Mouse (Mus musculus) forebrain, embryonic 13.5 days (tissue): ENCODE measurements around the gene Krt36. TPM values are rescaled to one million over a fixed set of nuclear protein-coding genes. Genes with fewer than 3 reads are reported as not detected.

Source experiments
- ATAC-seq: fragments of 200-750 bp; cut with Nextera tagmentation; 2 replicates; pipeline ENCODE4 v1.8.0; 2017
- H3K27ac ChIP-seq: fragments of 300-500 bp; sonication (generic); 2 replicates; pipeline ENCODE4 v1.5.1; 2015; ENCODE audit warnings: inconsistent platforms, mild to moderate bottlenecking, moderate library complexity
- H3K27me3 ChIP-seq: fragments of 300-500 bp; sonication (generic); 2 replicates; pipeline ENCODE4 v1.6.1; 2015; ENCODE audit warnings: mild to moderate bottlenecking, inconsistent platforms
- H3K36me3 ChIP-seq: fragments of 300-500 bp; sonication (generic); 2 replicates; pipeline ENCODE4 v1.6.1; 2015; ENCODE audit warnings: mild to moderate bottlenecking, inconsistent platforms; ENCODE audit not compliant: poor library complexity, severe bottlenecking
- H3K4me1 ChIP-seq: fragments of 300-500 bp; sonication (generic); 2 replicates; pipeline ENCODE4 v1.6.1; 2015; ENCODE audit warnings: inconsistent platforms
- H3K4me2 ChIP-seq: fragments of 300-500 bp; sonication (generic); 2 replicates; pipeline ENCODE4 v1.6.1; 2015; ENCODE audit warnings: inconsistent platforms, mild to moderate bottlenecking, moderate library complexity
- H3K4me3 ChIP-seq: fragments of 300-500 bp; sonication (generic); 2 replicates; pipeline ENCODE4 v1.5.1; 2015; ENCODE audit warnings: mild to moderate bottlenecking, inconsistent platforms
- H3K9ac ChIP-seq: fragments of 300-500 bp; sonication (generic); 2 replicates; pipeline ENCODE4 v1.6.1; 2015; ENCODE audit warnings: mild to moderate bottlenecking, inconsistent platforms
- H3K9me3 ChIP-seq: fragments of 300-500 bp; sonication (generic); replicated peaks from 2 replicates; pipeline ENCODE4 v1.6.1; 2016; ENCODE audit warnings: inconsistent platforms
- WGBS: fragments of 180-500 bp; shearing (Covaris S2); methylation state at CpG from one replicate; pipeline ENCODE4 v1.1.7; 2015; 5-methylcytosine and 5-hydroxymethylcytosine counted together
- polyA plus RNA-seq: library from polyadenylated mRNA; unstranded; fragments of >200 nt; fragmentation: Nextera tagmentation; extraction: Ambion mirVana; gene quantifications from 2 replicates; pipeline ENCODE4 v1.2.1, GENCODE M21; 2015

Krt36 gene
- polyA plus RNA-seq, 1 experiment from 2014 or later = not detected

DNA sequence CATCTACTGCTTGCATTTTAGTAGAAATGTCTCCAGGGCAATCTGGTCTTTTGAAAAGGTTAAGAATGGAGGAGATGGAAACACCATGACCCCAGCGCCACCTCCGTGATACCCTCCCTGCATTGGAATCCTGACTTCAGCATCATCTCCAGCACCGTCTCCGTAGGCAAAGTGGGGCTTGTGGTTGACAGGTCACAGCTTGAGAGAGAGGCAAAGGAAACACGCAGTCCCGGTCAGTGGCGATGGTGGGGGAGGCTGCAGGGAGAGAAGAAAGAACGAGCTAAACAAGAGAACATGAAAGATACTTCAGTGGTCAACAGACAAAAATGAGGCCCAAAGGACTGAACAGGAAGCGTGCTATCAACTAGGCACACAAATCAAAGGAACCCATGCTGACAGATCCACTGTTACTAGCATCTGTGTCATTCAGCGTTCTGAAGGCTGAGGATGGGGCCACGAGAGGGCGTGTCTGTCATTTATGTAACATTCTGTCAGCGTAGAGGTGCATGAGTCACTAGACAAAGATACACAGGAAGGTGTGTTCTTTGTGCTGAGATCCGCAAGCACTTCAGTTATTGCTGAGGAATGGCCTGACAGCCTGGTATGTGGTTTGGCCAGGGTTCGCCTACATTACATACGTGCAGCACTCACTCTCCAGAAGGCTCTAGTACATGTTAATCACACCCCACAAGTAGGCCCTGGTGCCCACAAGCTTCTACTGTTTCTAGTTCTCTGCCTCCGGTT lies 38.0 kb downstream of the Krt36 start:
- H3K4me1 ChIP-seq = no peaks in the 10 kb centered on the region
- H3K27me3 ChIP-seq = no peaks in the 10 kb centered on the region
- ATAC-seq = no peak
- H3K4me2 ChIP-seq = no peak overlapping the region
- WGBS = 91% methylated on average over 17 of the region's 17 CpGs
- H3K36me3 ChIP-seq = no peaks in the 10 kb centered on the region
- no peak overlapping the region for H3K9ac ChIP-seq
- H3K4me3 ChIP-seq = no peak overlapping the region
- no peaks in the 10 kb centered on the region for H3K9me3 ChIP-seq
- no peak overlapping the region for H3K27ac ChIP-seq

DNA sequence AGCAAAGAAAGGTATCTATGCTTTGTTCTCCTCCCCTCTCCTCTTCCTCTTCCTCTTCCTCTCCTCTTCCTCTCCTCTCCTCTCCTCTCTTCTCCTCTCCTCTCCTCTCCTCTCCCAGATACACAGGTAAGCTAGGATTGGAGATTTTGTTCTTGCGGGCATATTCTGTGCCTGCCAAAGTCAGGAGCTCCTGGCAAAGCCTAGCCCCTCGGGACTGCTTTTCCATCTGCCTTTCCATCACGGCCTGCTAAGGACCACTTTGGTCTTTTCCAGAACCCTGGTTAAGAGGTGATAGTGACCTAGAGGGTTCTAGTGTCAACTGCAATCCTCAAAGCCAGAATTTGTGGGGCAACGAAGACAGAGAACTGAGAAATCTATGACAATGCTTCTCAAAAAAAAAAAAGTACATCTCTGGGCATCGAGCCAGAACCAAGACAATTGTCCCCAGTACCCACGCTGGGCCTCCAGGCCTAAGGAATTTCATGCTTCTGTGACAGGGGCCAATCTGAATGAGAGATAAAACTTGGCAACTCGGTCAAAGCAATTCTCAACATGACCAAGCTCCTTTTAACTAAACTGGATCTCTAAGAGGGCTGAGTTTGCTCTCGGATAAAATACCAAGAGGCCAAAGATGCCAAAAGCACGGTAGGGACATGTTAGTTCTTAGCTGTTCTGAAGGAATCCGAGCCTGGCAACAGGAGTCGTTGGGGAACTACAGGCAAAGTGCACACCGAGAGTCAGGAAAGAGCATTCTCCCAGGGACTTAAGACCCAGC lies 39.0 kb downstream of the Krt36 start:
- H3K9ac ChIP-seq = no peak overlapping the region
- H3K36me3 ChIP-seq = no peaks in the 10 kb centered on the region
- WGBS = 73% methylated on average over 12 of the region's 12 CpGs
- H3K4me1 ChIP-seq = no peaks in the 10 kb centered on the region
- H3K4me2 ChIP-seq = no peak overlapping the region
- no peaks in the 10 kb centered on the region for H3K9me3 ChIP-seq
- no peak overlapping the region for H3K27ac ChIP-seq
- no peak overlapping the region for H3K4me3 ChIP-seq
- ATAC-seq = no peak
- H3K27me3 ChIP-seq = no peaks in the 10 kb centered on the region

- no peak for ATAC-seq
- Histone ChIP-seq H3K4me3 (no peak overlapping the region), H3K27me3 (no peaks in the 10 kb centered on the region), H3K4me1 (no peaks in the 10 kb centered on the region), H3K9me3 (no peaks in the 10 kb centered on the region), H3K27ac (no peak overlapping the region), H3K36me3 (no peaks in the 10 kb centered on the region), H3K4me2 (no peak overlapping the region), H3K9ac (no peak overlapping the region)
- WGBS = 61% methylated on average over 8 of the region's 8 CpGs
These were observed 46.6 kb downstream of the Krt36 start for GRCm38 (mm10) chr11:100058875-100059274.

DNA sequence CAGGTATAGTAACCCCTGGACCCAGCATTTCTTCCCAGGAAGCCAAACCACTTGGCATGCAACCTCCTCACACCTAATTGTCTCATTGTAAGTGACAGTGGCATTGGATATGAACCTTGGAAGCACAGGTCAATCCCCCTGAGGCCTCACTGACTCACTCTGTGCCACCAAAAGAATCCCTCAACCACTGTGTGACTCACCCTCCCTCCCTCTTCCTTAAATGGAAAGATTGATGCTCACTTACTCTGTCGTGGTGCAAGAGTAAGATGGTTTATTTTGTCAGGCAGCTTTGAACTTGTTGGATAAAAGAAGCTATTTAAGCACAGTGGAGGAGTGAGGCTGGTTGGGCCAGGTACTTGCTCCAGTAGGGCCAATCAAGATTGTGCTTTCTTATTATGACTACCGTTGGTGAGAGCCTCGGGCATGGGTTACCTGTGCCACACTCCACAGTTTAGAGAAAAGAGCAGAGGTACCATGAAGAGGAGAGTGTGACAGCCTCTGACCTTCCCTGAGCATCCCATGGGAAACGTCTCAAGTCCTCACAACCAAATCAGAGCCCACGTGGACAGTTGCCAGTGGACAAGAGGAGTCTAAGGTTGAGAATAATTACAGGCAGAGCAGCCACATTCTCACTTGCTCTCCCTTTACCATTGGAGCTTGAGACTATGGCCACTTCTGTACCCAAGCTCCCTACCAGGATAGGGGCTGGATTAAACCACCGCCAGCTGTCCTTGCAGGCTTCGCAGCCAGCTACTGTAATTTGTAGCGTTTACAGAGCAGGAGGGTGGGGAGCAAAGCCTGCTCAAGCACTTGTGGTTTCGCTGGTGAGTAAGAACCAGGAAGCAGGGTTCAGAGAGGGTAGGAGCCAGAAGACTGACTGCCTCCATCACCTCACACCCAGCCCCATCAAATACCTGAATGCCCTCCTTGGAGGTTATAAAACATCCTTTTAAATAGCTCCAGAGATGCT lies 49.5 kb downstream of the Krt36 start:
- no peaks in the 10 kb centered on the region for H3K36me3 ChIP-seq
- no peak overlapping the region for H3K4me2 ChIP-seq
- no peak for ATAC-seq
- no peak overlapping the region for H3K4me3 ChIP-seq
- 83% methylated on average over 9 of the region's 9 CpGs for WGBS
- H3K9me3 ChIP-seq = no peaks in the 10 kb centered on the region
- H3K27me3 ChIP-seq = no peaks in the 10 kb centered on the region
- no peak overlapping the region for H3K27ac ChIP-seq
- no peaks in the 10 kb centered on the region for H3K4me1 ChIP-seq
- H3K9ac ChIP-seq = no peak overlapping the region

Other genes with a start within 250 kb of the Krt36 start
- not detected in 2 replicates for gene Gm11568, start 247.7 kb downstream of the Krt36 start, polyA plus RNA-seq
- gene Gm11559, start 241.2 kb downstream of the Krt36 start, polyA plus RNA-seq = not detected in 2 replicates
- not detected in 2 replicates for gene Krtap9-1, start 232.2 kb downstream of the Krt36 start, polyA plus RNA-seq
- gene Gm11567, start 226.4 kb downstream of the Krt36 start, polyA plus RNA-seq = not detected in 2 replicates
- gene Krtap31-1, start 197.7 kb downstream of the Krt36 start, polyA plus RNA-seq = not detected in 2 replicates
- not detected in 2 replicates for gene Gm11565, start 190.9 kb downstream of the Krt36 start, polyA plus RNA-seq
- gene Krtap31-2, start 169.3 kb downstream of the Krt36 start, polyA plus RNA-seq = not detected in 2 replicates
- gene Krtap9-5, start 157.2 kb downstream of the Krt36 start, polyA plus RNA-seq = not detected in 2 replicates
- gene Krtap29-1, start 126.6 kb downstream of the Krt36 start, polyA plus RNA-seq = not detected in 2 replicates
- not detected in 2 replicates for gene Krtap16-1, start 119.0 kb downstream of the Krt36 start, polyA plus RNA-seq
- not detected in 2 replicates for gene Krtap17-1, start 111.6 kb downstream of the Krt36 start, polyA plus RNA-seq
- not detected in 2 replicates for gene Krt33a, start 89.4 kb downstream of the Krt36 start, polyA plus RNA-seq
- not detected in 2 replicates for gene Krt33b, start 75.8 kb downstream of the Krt36 start, polyA plus RNA-seq
- not detected in 2 replicates for gene Krt34, start 64.1 kb downstream of the Krt36 start, polyA plus RNA-seq
- not detected in 2 replicates for gene Krt31, start 55.1 kb downstream of the Krt36 start, polyA plus RNA-seq
- gene Krt32, start 17.4 kb downstream of the Krt36 start, polyA plus RNA-seq = not detected in 2 replicates
- not detected in 2 replicates for gene Krt35, start 9.4 kb downstream of the Krt36 start, polyA plus RNA-seq
- not detected in 2 replicates for gene Krt13, start 15.9 kb upstream of the Krt36 start, polyA plus RNA-seq
- 0.34 and 0.35 TPM in 2 replicates for gene Krt15, start 30.3 kb upstream of the Krt36 start, polyA plus RNA-seq
- gene Krt19, start 43.0 kb upstream of the Krt36 start, polyA plus RNA-seq = 0.23 and 0.49 TPM in 2 replicates
- not detected in 2 replicates for gene Krt9, start 87.6 kb upstream of the Krt36 start, polyA plus RNA-seq
- gene Krt14, start 101.9 kb upstream of the Krt36 start, polyA plus RNA-seq = 0.13 and 0.38 TPM in 2 replicates
- not detected in 2 replicates for gene Krt16, start 143.3 kb upstream of the Krt36 start, polyA plus RNA-seq
- gene Krt17, start 155.4 kb upstream of the Krt36 start, polyA plus RNA-seq = 0.19 and 0.37 TPM in 2 replicates
- gene Krt42, start 164.2 kb upstream of the Krt36 start, polyA plus RNA-seq = not detected in 2 replicates
- gene Eif1, start 214.3 kb upstream of the Krt36 start, polyA plus RNA-seq = 1,595 and 1,677 TPM in 2 replicates
- gene Gast, start 228.8 kb upstream of the Krt36 start, polyA plus RNA-seq = 0.56 and 0.89 TPM in 2 replicates